Mouse (Mus musculus): ENCODE measurements at regions not wholly inside any gene's neighbourhood (a gene's known extent, or its start where the extent isn't known, plus 50 kb on each side); places are given as distances from the start of the nearest gene placed in this dataset.

DNA sequence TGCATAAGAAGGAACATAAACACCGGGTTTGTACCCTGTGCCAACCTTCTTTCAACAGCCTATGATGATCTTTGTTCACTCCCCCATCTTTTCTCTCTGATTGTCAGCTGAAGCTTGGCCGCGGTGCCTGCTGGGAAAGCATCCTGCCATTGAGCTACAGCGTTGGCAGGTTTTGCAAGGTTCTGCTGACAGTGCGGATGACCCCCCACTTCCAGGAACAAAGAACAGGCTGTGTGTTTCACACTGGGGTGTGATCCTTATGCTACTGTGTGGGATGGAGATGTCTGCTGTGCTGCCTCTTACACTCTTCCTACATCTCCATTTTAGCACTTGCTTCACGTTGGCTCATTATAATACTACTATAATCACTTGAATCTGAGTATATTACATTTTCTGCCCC lies 395.0 kb upstream of the Adgrl2 start:
- ATAC-seq (replicated peaks; ENCODE audit: low FRiP score, poor library complexity, severe bottlenecking) = no peak

- ATAC-seq (replicated peaks; ENCODE audit: low FRiP score, poor library complexity, severe bottlenecking) = no peak
Observed at GRCm38 (mm10) chr3:149381559-149382245, 391.3 kb upstream of the Adgrl2 start.

DNA sequence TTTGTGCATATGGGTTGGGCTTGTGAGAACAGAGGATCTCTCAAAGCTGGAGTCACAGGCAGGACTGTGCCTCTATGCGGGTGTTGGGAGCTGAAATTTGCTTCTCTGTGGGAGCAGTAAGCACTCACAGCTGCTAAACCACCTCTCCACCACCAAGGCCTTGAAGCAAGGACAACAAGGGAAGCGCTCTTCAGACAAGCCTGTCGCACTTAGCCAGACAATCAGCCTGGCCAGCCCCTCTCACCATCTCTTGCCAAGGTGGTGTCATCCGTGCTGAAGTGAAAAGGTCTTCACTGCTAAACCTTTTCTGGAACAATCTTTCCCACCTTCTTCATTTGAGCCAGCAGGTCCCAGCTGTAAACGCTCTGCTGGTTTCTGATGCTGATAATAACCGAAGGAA lies 390.7 kb upstream of the Adgrl2 start:
- no peak for ATAC-seq (replicated peaks; ENCODE audit: low FRiP score, poor library complexity, severe bottlenecking)

- ATAC-seq (replicated peaks; ENCODE audit: low FRiP score, poor library complexity, severe bottlenecking) = no peak
Observed at GRCm38 (mm10) chr3:149379866-149380472, 389.6 kb upstream of the Adgrl2 start.

DNA sequence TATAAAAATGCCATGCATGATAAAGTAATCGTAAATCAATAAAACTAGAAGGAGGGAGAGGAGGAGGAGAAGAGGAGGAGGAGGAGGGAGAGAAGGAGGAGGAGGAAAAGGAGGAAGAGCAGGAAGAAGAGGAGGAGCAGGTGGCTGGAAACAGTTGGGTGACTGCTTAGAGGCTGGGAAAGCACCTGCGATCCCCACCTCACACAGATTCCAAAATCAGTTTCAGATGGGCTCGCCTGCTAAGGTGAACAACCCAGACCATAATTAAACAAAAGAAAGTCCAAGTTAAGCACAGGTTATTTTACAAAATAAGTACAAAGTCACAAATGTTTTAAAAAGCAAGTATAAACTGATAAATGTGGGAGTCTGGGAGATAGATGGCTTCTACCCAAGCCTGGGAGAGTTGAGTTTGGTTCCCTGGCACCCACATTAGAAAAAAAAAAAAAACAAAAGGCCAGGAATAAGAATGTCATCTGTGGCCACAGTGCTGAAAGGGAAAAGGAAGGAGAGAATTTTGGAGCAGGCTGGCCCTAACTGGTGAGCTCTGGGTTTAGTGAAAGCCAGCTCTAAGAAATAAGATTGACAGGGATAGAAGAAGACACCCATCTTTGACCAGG lies 389.0 kb upstream of the Adgrl2 start:
- no peak for ATAC-seq (replicated peaks; ENCODE audit: low FRiP score, poor library complexity, severe bottlenecking)

DNA sequence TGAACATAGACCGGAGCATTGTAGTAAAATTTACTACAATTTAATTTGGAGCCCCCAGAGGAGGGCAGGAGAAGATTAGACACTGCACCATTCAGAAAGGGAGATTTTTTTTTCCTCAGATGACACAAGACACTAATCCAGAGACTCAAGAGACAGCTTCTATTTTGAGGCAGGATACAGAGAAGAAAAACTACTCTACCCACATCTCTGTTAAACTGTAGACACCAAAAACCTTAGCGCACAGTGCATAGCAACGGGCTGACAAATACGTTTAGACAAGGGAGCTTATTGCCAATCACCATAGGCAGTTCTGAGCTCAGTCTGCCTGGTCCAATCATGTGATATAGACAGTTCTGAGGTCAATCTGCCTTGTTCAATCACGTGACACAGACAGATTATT lies 381.1 kb upstream of the Adgrl2 start:
- no peak for ATAC-seq (replicated peaks; ENCODE audit: low FRiP score, poor library complexity, severe bottlenecking)

- no peak for ATAC-seq (replicated peaks; ENCODE audit: low FRiP score, poor library complexity, severe bottlenecking)
Observed at GRCm38 (mm10) chr3:149370517-149371227, 380.3 kb upstream of the Adgrl2 start.

- no peak for ATAC-seq (replicated peaks; ENCODE audit: low FRiP score, poor library complexity, severe bottlenecking)
Observed at GRCm38 (mm10) chr3:149367888-149368287, 377.5 kb upstream of the Adgrl2 start.

GRCm38 (mm10) chr3:149360164-149360563 lies 369.8 kb upstream of the Adgrl2 start:
- ATAC-seq (replicated peaks; ENCODE audit: low FRiP score, poor library complexity, severe bottlenecking) = no peak

DNA sequence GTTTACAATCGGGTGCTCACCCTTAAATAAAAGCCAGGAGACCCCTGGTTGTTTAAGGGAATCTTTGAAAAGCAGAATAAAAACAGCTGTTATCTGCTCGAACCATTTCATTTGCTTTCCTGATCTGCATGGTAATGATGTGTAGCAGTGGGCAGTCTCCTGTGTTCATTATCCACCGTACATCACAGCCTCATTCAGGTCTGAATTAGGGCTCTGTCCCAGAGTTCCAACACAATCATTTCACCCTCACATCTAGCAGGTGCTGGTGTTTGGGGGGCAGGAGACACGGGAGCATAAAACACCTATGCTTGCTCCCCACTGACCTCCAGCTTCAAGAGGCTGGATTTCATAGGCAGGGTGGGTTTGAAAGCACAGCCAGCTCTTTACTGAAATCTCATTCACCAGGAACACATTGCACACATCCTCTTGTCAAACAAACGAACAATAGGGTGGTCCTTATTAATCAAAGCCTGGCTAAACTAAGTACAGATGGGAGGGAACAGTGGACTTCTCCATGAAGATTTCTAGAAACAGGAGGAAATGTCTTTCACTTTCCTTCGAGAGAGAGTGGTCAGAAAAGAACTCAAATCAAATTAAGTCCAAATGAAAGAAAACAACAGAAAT lies 368.3 kb upstream of the Adgrl2 start:
- no peak for ATAC-seq (replicated peaks; ENCODE audit: low FRiP score, poor library complexity, severe bottlenecking)

DNA sequence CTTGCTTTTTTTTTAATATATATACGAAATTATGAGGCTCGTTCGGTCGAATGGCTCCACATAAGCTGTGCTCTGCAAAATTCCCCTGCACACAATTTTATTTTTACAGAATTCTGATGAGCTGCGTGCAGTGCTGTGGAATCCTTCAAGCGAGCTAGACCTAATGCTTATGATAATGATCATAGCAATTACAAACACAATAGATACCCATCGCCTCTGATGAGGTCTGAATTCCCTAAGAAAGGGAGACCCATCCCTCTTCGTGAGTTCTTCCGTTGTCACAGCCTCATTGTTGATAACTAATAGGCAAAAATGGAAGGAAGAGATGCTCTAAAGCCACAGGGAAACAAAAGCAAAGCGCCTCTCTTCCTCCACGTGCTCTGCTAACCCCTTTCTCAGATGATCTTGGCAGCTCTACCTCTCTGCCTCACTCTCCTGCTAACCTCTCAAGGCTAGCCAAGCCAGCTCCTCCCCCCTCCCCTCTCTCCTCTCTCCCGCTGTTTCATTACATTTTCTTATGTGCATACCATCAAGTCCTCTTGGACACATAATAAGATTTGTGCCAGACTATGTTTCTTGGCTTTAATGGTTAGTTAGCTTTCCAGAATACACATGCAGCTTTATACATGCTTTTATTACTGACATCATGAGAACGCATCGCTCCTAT lies 367.7 kb upstream of the Adgrl2 start:
- ATAC-seq (replicated peaks; ENCODE audit: low FRiP score, poor library complexity, severe bottlenecking) = no peak

DNA sequence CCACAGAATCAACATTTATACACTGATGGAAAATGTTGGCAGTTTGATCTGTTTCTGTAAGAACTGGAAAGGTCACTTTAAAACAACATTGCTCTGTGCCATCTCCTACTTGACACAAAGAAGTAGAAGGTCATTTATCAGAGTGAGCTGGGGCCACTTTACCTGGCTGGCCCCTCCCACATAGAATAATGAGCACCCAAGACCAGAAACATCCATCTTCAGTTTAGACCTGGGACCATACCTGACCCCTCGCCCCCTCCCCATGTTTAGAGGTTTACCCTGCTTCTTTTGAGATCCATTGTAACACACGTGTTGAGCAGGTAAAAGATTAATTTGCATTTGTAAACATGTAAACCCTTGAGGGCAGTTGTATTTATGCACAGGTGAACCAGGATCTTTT lies 366.8 kb upstream of the Adgrl2 start:
- no peak for ATAC-seq (replicated peaks; ENCODE audit: low FRiP score, poor library complexity, severe bottlenecking)

DNA sequence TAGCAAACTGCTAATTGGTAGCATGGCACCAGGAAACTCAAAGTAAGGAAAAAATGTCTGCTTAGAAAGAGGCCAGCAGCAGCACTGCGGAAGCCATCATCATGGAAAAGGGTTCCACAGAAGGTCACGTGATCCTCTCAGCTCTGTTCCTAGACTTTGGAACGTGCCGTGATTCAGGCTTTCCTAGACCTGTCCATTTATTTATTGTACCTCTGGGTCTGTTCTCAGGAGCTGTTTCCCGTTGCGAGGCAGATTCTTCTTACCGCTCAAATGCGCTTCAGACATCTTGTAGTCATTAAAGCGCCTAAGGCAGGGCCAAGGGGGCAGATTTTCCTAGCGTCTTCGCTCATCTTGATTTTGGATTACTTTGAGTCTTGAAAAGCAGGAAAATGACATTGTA lies 365.0 kb upstream of the Adgrl2 start:
- ATAC-seq (replicated peaks; ENCODE audit: low FRiP score, poor library complexity, severe bottlenecking) = no peak

DNA sequence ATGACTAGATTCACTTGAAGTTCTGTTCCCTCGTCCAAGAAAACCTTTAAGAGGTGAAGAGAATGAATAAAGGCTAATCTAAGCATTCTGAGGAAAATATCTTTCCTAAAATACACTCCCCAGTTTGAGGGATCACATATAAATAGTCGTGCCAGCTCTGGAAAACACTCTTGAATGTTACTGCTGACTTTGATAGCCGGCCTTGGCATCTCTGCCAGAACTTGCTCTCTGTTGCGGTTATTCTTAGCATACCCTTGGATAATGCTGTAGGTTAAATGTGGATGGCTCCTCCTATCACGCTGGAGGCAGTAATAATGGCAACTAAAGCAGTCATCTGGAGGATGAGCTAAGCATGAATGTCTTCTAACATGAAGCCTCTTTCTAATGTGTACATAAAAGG lies 363.6 kb upstream of the Adgrl2 start:
- no peak for ATAC-seq (replicated peaks; ENCODE audit: low FRiP score, poor library complexity, severe bottlenecking)

DNA sequence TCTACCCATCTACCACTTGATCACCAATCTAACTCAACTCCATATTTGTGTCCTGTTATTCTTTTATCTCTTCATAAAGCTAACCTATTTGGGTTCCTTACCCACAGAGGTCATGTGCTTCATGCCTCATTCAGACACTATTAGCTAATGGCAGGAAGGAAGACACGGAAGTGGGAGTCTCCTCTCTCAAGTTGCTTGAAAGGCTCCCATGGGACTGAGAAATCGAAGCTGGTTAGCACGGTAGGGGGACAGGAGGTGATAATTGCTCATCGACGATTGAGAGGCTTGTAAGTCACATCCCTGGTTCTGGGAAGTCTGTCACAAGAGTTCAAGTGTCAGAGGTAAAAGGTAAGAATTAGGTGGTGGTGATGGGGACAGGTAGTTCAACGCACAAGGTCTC lies 362.2 kb upstream of the Adgrl2 start:
- ATAC-seq (replicated peaks; ENCODE audit: low FRiP score, poor library complexity, severe bottlenecking) = no peak

GRCm38 (mm10) chr3:149349731-149350130 lies 359.4 kb upstream of the Adgrl2 start:
- ATAC-seq (replicated peaks; ENCODE audit: low FRiP score, poor library complexity, severe bottlenecking) = no peak

DNA sequence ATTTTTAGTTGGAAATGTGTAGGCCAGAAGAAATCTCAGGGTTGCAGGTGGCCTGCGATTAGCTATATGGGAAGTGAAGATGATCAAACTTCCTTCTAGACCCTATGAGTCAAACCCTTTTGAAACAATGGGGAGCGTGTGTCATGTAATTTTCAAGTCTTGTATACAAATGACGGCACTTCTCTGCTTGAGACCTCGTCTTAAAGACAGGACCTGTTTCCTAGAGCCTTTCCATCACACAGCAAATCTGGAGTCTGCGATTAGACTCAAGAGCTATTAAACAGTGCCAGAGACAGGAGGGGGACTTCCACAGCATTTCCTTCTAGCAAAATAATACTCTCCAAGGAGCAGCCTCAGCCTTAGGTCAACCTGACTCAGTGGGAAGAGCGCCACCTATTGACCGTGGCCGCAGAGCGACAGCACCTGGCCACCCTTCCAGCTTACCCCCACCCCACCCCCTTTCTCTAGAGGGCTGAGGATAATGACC lies 358.9 kb upstream of the Adgrl2 start:
- no peak for ATAC-seq (replicated peaks; ENCODE audit: low FRiP score, poor library complexity, severe bottlenecking)

GRCm38 (mm10) chr3:149348459-149348971 lies 358.2 kb upstream of the Adgrl2 start:
- ATAC-seq (replicated peaks; ENCODE audit: low FRiP score, poor library complexity, severe bottlenecking) = no peak

- ATAC-seq (replicated peaks; ENCODE audit: low FRiP score, poor library complexity, severe bottlenecking) = no peak
Observed at GRCm38 (mm10) chr3:149347241-149347992, 357.1 kb upstream of the Adgrl2 start.
